Mouse (Mus musculus) midbrain, embryonic 10.5 days (tissue): ENCODE results near the gene Pknox2. TPM values are rescaled to one million over a fixed set of nuclear protein-coding genes. Genes with fewer than 3 reads are reported as not detected.

Experiments used
- DNase-seq: peaks from one replicate; pipeline ENCODE4 v3.0.0-alpha.2; 2017; ENCODE audit warnings: low spot score
- H3K27ac ChIP-seq: fragments of 300-500 bp; sonication (generic); replicated peaks from 2 replicates; pipeline ENCODE4 v1.5.1; 2016; ENCODE audit warnings: mild to moderate bottlenecking
- H3K27me3 ChIP-seq: fragments of 300-500 bp; sonication (generic); 2 replicates; pipeline ENCODE4 v1.6.1; 2016; ENCODE audit warnings: low read depth, mild to moderate bottlenecking; ENCODE audit not compliant: poor library complexity, severe bottlenecking
- H3K36me3 ChIP-seq: fragments of 300-500 bp; sonication (generic); 2 replicates; pipeline ENCODE4 v1.6.1; 2016; ENCODE audit warnings: mild to moderate bottlenecking, moderate library complexity
- H3K4me1 ChIP-seq: fragments of 300-500 bp; sonication (generic); 2 replicates; pipeline ENCODE4 v1.6.1; 2016
- H3K4me3 ChIP-seq: fragments of 300-500 bp; sonication (generic); 2 replicates; pipeline ENCODE4 v1.5.1; 2016; ENCODE audit warnings: mild to moderate bottlenecking, moderate library complexity
- H3K9me3 ChIP-seq: fragments of 300-500 bp; sonication (generic); replicated peaks from 2 replicates; pipeline ENCODE4 v1.6.1; 2016; ENCODE audit warnings: mild to moderate bottlenecking
- WGBS: fragments of 180-500 bp; shearing (Covaris S2); methylation state at CpG from one replicate; pipeline ENCODE4 v1.1.7; 2016; 5-methylcytosine and 5-hydroxymethylcytosine counted together
- polyA plus RNA-seq: library from polyadenylated mRNA; unstranded; fragments of >200 nt; fragmentation: Nextera tagmentation; extraction: Ambion mirVana; gene quantifications from 2 replicates; pipeline ENCODE4 v1.2.1, GENCODE M21; 2016

The Pknox2 gene
- polyA plus RNA-seq, 1 experiment from 2014 or later: 41.5 TPM

DNA sequence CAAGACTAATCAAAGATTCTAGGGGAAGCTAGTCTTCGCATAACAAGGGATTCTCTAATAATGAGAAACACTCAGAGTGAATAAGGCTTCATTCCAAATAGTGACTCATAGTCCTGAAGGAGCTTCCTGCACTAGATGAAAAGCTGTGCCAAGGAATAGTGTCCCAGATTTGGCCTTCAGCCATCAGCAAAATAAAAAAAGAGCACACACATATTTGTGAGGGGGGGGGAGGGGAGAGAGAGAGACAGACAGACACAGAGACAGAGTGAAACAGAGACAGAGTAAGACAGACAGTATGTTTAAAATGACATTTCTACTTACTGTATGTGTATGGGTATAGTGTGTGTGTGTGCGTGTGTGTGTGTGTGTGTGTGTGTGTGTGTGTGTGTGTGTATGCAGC lies 61.8 kb downstream of the Pknox2 start:
- H3K4me1 ChIP-seq: peaks cover 32% of the 10 kb centered on the region
- no peaks in the 10 kb centered on the region for H3K9me3 ChIP-seq
- DNase-seq: no peak
- H3K27ac ChIP-seq: no peak overlapping the region
- H3K36me3 ChIP-seq: peaks cover 30% of the 10 kb centered on the region
- H3K4me3 ChIP-seq: no peak overlapping the region
- 85% methylated on average over 2 of the region's 2 CpGs for WGBS
- H3K27me3 ChIP-seq: no peaks in the 10 kb centered on the region

- H3K4me3 ChIP-seq: no peak overlapping the region
- H3K9me3 ChIP-seq: no peaks in the 10 kb centered on the region
- H3K27me3 ChIP-seq: no peaks in the 10 kb centered on the region
- H3K36me3 ChIP-seq: peaks cover 45% of the 10 kb centered on the region
- no peak for DNase-seq
- peaks cover 24% of the 10 kb centered on the region for H3K4me1 ChIP-seq
- no peak overlapping the region for H3K27ac ChIP-seq
- WGBS: 95% methylated on average over 10 of the region's 10 CpGs
These were observed 65.0 kb downstream of the Pknox2 start for GRCm38 (mm10) chr9:37082246-37082645.

DNA sequence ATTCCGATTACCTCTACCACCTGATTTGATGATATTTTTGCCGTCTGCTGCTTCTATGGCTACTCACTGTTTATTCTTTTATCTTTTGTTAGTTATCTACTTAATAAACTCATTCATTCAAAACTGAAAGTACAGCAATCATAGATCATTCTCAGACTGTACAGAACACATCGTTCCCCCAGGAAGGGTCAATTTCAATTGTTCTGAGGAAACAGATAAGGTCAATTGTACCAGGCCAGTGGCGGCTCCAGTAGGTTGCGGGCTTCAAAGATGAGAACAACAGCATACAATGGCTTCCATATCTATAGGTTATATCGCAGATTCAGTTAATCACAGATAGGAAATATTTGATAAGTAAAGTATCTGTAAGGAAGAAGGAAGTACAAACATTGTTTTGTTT lies 66.9 kb downstream of the Pknox2 start:
- H3K4me1 ChIP-seq: peaks cover 28% of the 10 kb centered on the region
- H3K36me3 ChIP-seq: peaks cover 47% of the 10 kb centered on the region
- no peaks in the 10 kb centered on the region for H3K9me3 ChIP-seq
- 93% methylated on average over 6 of the region's 6 CpGs for WGBS
- H3K27me3 ChIP-seq: no peaks in the 10 kb centered on the region
- no peak overlapping the region for H3K27ac ChIP-seq
- no peak for DNase-seq
- H3K4me3 ChIP-seq: no peak overlapping the region

DNA sequence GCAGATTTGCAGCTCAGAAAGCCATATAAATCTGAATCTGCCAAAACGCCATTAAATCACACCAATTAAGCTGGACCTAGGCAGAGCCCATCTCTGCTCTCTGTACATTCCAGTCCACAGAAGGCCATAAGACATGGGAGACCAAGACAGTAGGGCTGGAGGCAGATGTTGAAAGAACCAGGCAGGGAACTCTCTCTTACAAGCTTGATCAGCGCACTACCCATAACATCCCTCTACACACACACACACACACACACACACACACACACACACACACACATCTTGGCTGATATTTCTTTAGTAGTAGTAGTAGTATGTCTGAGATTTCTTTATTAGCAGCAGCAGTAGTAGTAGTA lies 70.2 kb downstream of the Pknox2 start:
- Histone ChIP-seq H3K27ac (peak overlapping the region; percentile 67), H3K4me3 (no peak overlapping the region), H3K4me1 (peaks cover 34% of the 10 kb centered on the region), H3K9me3 (no peaks in the 10 kb centered on the region), H3K36me3 (peaks cover 60% of the 10 kb centered on the region), H3K27me3 (no peaks in the 10 kb centered on the region)
- WGBS: 50% methylated on average over 2 of the region's 2 CpGs
- no peak for DNase-seq

DNA sequence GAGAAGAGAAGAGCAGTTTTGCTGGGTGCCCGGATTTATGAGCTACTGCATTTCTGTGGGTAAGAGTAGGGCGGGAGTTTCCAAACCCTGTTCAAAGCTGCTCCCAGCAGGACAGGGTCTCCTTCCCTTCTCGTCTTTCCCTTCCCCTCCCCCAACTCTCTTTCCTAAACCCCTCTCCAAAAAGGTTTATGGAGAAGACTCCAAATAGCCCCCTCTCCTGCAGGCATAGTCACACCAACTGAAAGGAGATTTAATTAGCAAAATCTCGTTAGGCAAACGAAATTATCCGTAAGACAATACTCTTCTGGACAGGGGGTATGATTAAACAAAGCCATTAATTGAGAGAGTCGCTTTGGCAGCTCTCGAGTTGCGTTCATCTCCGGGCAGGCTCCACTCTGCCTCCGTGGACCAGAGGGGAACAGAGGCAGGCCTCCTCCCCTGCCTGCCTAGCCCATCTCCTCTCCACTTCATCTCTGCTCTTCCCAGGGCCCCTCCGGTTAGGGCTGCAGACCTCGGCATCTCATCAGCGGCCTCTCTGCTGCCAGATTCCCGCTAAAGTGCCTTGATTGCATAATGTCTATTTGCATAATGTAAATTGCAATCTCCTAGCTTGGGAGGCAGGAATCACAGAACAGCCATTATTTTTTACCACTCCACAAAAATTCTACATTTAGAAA lies 70.7 kb downstream of the Pknox2 start:
- peak overlapping the region; percentile 67 for H3K27ac ChIP-seq
- H3K27me3 ChIP-seq: no peaks in the 10 kb centered on the region
- DNase-seq: peak; percentile 38
- H3K36me3 ChIP-seq: peaks cover 57% of the 10 kb centered on the region
- no peaks in the 10 kb centered on the region for H3K9me3 ChIP-seq
- WGBS: 3% methylated on average over 15 of the region's 15 CpGs
- H3K4me1 ChIP-seq: peaks cover 34% of the 10 kb centered on the region
- peak overlapping the region; percentile 12; the same call in 1 of the 2 replicates for H3K4me3 ChIP-seq

GRCm38 (mm10) chr9:37075903-37076302 lies 71.3 kb downstream of the Pknox2 start:
- Histone ChIP-seq H3K27ac (peak overlapping the region; percentile 67), H3K4me3 (no peak overlapping the region), H3K27me3 (no peaks in the 10 kb centered on the region), H3K4me1 (peaks cover 39% of the 10 kb centered on the region), H3K36me3 (peaks cover 51% of the 10 kb centered on the region), H3K9me3 (no peaks in the 10 kb centered on the region)
- no peak for DNase-seq
- WGBS: 65% methylated on average over 4 of the region's 4 CpGs

- Histone ChIP-seq H3K4me3 (no peak overlapping the region), H3K9me3 (no peaks in the 10 kb centered on the region), H3K27ac (0 out of 2 replicates have a peak overlapping the region, but pooled peaks have one; percentile 24), H3K4me1 (peaks cover 46% of the 10 kb centered on the region), H3K27me3 (no peaks in the 10 kb centered on the region), H3K36me3 (peaks cover 22% of the 10 kb centered on the region)
- 88% methylated on average over 6 of the region's 6 CpGs for WGBS
- DNase-seq: no peak
These were observed 77.6 kb downstream of the Pknox2 start for GRCm38 (mm10) chr9:37069391-37070312.

GRCm38 (mm10) chr9:37067473-37067830 lies 79.8 kb downstream of the Pknox2 start:
- H3K27me3 ChIP-seq: no peaks in the 10 kb centered on the region
- no peak overlapping the region for H3K4me3 ChIP-seq
- no peak overlapping the region for H3K27ac ChIP-seq
- H3K9me3 ChIP-seq: no peaks in the 10 kb centered on the region
- DNase-seq: no peak
- 86% methylated on average over 5 of the region's 5 CpGs for WGBS
- H3K4me1 ChIP-seq: peaks cover 47% of the 10 kb centered on the region
- H3K36me3 ChIP-seq: peaks cover 6% of the 10 kb centered on the region; the same call in 1 of the 2 replicates

DNA sequence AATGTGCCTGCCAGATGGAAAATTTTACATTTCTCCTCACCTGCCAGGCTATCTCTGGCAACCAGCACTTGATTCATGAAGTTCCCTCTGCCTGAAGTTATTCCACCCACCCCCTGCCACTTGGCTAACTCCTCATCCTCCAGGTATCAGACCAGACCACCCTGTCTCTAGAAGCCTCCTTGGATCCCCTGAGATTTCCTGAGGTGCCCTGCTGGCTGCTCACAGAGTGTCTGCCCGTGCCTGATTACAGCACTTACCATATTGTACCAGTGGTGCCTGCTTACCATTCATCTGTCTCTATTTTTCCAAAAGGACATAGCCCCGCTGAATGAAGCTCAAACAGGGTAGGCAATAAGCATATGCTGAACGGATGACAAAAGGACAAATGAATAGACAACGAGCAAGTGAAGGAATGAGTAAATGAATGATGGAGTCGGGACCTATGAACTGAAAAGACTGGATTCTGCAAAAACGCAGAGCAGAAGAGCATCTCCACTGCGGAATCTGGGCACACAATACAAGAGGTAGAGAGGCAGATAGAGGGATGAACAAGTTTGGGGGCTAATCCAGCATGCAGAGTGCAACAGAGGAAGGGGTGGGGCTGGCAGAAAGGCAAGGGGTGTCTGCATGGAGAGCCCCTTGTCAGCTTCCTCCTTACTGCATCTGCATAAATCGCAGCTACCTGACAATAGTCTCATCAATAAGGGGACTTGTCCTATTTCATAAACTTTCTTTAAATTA lies 80.3 kb downstream of the Pknox2 start:
- DNase-seq: no peak
- 81% methylated on average over 8 of the region's 8 CpGs for WGBS
- H3K27ac ChIP-seq: peak overlapping the region; percentile 55; the same call in 1 of the 2 replicates

DNA sequence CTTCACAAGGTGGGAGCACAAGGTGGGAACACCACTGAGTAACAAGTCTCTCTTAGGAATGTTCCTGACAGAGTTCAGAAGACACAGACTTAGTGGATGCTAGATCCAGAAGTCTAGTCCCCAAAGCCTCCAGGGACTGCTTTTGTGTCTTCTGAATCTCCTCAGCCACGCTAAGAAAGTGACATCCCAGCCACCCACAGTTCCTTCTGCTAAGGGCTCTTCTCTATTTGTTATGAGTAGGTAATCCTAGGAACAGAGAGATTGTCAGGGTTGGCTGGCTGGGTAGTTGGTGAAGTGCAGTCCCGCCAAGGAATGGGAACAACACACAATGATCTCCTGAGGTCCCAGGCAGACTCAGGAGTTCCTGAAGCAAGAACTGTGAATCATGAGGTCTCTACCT lies 85.6 kb downstream of the Pknox2 start:
- H3K4me3 ChIP-seq: no peak overlapping the region
- H3K9me3 ChIP-seq: no peaks in the 10 kb centered on the region
- peaks cover 48% of the 10 kb centered on the region for H3K4me1 ChIP-seq
- no peaks in the 10 kb centered on the region for H3K36me3 ChIP-seq
- no peak for DNase-seq
- H3K27ac ChIP-seq: peak overlapping the region; percentile 58
- WGBS: 54% methylated on average over 2 of the region's 2 CpGs
- no peaks in the 10 kb centered on the region for H3K27me3 ChIP-seq

More for the DNA sequence above, 80.3 kb downstream of the Pknox2 start:
- H3K27me3 ChIP-seq: no peaks in the 10 kb centered on the region
- peaks cover 50% of the 10 kb centered on the region for H3K4me1 ChIP-seq
- no peak overlapping the region for H3K4me3 ChIP-seq
- peaks cover under 1% of the 10 kb centered on the region; the same call in 1 of the 2 replicates for H3K36me3 ChIP-seq
- H3K9me3 ChIP-seq: no peaks in the 10 kb centered on the region

DNA sequence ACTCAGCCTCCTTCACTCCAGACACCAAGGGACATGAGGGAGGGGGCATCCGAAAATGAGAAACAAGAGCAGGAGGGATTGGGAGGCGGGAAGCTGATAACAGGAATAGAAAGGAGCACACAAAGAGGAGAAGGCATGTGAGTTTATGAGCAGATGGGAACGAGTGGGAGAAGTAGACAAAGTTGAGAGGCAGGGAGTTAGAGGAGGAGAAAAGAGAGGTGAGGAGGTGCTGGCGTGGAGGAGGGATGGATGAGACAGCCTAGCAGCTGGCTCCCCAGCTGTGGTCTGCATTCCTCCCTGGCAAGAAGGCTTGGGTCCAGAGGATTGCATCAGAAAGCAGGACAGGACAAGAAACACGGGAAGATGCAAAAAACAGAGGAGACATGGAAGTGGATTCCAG lies 92.5 kb downstream of the Pknox2 start:
- 8% methylated on average over 5 of the region's 5 CpGs for WGBS
- Histone ChIP-seq H3K9me3 (no peaks in the 10 kb centered on the region), H3K36me3 (peaks cover 4% of the 10 kb centered on the region), H3K27me3 (no peaks in the 10 kb centered on the region), H3K4me3 (peak overlapping the region; percentile 42), H3K4me1 (peaks cover 66% of the 10 kb centered on the region), H3K27ac (peak overlapping the region; percentile 90)
- DNase-seq: no peak

- Histone ChIP-seq H3K27me3 (no peaks in the 10 kb centered on the region), H3K36me3 (peaks cover 4% of the 10 kb centered on the region), H3K4me1 (peaks cover 74% of the 10 kb centered on the region), H3K4me3 (peak overlapping the region; percentile 42), H3K9me3 (no peaks in the 10 kb centered on the region), H3K27ac (peak overlapping the region; percentile 90)
- 11% methylated on average over 21 of the region's 21 CpGs for WGBS
- DNase-seq: peak; percentile 93
These were observed 93.3 kb downstream of the Pknox2 start for GRCm38 (mm10) chr9:37053601-37054512.
